Mouse (Mus musculus): ENCODE results near the gene Ndst4. TPM values are rescaled to one million over a fixed set of nuclear protein-coding genes. Genes with fewer than 3 reads are reported as not detected.

Ndst4 gene
- total RNA-seq (2014; fragmentation: Nextera tagmentation) (not detected in 2 replicates), total RNA-seq (2017) (not detected in 2 replicates)

- no peak for ATAC-seq (replicated peaks; ENCODE audit: poor library complexity, severe bottlenecking)
Measured at GRCm38 (mm10) chr3:125403601-125404396, at the start of gene Ndst4. Ndst4 (plus strand) TSS chr3:125404076.

- no peak for ATAC-seq (replicated peaks; ENCODE audit: poor library complexity, severe bottlenecking)
Measured at GRCm38 (mm10) chr3:125397443-125397842, 6.4 kb upstream of the Ndst4 start.

GRCm38 (mm10) chr3:125406456-125406855 lies 2.6 kb downstream of the Ndst4 start:
- no peak for ATAC-seq (replicated peaks; ENCODE audit: poor library complexity, severe bottlenecking)

DNA sequence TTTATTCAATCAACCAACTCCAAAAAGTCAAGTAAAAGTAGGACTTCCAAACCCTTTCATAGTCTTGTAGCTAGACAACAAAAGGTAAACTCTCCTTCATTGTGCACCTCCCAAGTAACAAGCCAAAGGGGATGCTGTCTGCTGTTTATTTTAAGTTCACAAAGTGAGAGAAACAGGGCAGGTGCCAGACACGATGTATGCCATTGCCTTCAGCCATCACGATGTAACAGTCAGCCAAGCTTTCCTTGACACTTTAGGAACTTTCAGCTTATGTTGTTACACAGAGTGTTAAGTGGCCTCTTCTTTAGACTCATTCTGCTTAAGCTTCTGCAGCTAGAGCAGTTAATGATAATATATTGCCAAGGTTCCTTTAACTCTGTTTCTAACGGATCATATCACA lies 3.1 kb downstream of the Ndst4 start:
- ATAC-seq (replicated peaks; ENCODE audit: poor library complexity, severe bottlenecking) = no peak

DNA sequence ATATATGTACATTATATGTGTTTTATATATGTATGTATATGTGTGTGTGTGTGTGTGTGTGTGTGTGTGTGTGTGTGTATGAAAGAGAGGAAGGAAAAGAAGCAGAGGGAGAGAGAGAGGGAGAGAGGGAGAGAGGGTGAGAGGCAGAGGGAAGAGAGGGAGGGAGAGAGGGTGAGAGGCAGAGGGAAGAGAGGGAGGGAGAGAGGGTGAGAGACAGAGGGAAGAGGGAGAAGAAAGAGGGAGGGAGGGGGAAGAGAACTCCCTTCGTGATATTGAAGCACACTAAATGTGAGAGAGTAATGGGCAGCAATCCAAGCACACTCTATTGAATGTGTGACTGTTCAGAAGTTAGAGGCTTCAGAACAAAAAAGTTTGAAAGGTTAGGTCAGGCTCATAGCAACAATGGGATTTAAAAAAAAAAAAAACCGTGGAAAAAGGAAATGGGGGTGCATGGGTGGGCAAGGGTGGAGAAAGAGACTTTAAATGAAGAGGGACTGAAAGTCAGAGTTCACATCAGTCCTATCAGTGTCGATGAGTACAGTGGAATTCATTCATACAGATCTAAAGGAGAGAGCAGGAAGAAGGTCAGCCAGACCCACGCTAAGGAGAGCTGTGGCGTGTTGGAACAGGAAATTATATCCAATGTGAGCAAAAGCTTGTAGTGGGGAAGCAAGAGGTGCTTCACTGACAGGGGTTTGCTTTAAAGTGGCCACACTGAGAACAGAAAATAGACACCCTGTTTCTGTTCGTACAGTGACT lies 63.2 kb downstream of the Ndst4 start:
- no peak for ATAC-seq (replicated peaks; ENCODE audit: poor library complexity, severe bottlenecking)

- no peak for ATAC-seq (replicated peaks; ENCODE audit: poor library complexity, severe bottlenecking)
Measured at GRCm38 (mm10) chr3:125510102-125510501, 106.2 kb downstream of the Ndst4 start.

DNA sequence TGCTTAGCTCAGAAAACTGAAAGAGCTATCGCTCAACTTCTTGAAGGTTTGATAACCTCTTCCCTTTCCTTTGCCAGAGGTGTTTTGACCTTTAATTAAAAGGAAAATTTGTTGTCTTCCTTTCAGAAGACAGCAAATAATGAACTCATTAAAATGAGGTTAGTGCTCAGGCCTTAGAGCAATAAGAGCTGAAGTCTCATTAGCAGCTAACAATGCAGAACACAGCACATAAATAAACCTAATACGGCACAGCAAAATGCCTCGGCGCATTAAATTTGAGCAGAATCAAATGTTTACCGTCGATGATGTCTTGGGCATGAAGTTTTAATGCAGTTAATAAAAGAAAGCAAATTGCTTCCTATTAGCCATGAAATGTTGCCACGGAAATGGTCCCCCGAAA lies 129.5 kb downstream of the Ndst4 start:
- ATAC-seq (replicated peaks; ENCODE audit: poor library complexity, severe bottlenecking) = no peak

GRCm38 (mm10) chr3:125570602-125571001 lies 166.7 kb downstream of the Ndst4 start:
- ATAC-seq (replicated peaks; ENCODE audit: poor library complexity, severe bottlenecking) = no peak

DNA sequence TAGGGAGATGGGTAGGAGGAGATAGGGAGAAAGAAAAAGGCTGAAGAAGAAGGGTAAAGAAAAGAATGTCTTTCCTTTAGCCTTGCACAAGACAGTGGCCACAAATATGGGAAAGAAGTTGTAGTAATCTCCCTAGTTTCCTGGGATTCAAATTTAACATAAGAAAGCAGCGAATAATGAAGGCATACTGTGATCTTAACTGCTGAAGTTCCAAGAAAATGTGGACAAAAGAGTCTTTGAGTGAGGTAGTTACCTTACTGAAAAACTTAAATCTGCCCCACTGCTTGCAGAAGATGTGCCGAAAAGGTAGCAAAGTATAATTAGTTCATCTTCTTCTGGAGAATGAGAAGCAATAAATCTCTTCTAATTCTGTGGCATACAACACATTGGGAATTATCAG lies 228.4 kb downstream of the Ndst4 start:
- no peak for ATAC-seq (replicated peaks; ENCODE audit: poor library complexity, severe bottlenecking)

DNA sequence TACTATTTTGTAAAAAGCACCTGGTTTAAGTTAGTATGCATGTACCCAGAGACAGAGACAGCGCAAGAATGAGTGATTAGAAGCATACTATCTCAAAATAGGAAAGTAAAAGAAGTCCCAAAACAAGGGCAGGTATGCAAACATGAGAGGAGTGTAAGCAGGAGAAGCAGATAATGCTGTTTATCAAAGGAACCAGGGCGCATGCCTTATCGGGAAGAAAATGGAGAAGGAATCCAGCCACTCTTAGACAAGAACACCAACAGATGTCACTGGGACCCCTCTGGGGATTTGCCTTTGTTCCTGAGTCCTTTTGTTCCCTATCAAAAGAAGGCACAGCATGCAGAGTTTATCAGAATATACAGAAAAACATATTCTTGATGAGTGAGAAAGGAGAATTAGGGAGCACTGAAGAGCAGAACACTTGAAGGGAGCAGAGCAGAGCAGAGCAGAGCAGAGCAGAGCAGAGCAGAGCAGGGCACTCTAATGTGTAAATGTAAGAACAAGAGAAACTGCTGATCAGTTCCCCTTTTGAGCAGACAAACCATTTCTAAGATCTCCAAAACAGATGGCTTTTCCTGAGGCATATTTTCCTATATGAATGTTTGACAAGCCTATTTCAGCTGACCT lies 251.2 kb downstream of the Ndst4 start:
- no peak for ATAC-seq (replicated peaks; ENCODE audit: poor library complexity, severe bottlenecking)

DNA sequence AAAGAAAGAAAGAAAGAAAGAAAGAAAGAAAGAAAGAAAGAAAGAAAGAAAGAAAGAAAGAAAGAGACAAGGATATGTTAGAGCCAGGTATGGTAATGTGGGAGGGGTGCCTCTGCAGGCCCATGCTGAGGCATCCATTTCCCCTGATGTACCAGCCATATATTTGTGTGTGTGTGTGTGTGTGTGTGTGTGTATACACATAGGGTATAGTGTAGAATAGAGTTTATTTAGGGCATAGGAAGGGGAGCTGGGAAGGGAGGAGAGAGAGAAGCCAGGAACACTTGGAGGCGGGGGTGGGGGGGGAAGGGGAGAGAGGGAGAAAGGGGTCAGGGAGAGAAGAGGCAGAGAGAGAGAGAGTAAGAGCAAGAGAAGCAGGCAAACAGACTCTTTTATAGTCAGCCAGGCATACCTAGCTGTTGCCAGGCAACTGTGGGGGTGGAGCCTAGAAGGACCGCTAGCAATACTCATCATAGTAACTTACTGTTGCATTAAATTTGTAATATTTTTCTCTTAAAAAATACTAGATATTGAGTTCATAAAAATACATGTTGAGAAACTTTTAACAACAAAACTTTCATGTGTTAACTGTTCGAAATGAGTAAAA lies 256.3 kb downstream of the Ndst4 start:
- ATAC-seq (replicated peaks; ENCODE audit: poor library complexity, severe bottlenecking) = no peak

- no peak for ATAC-seq (replicated peaks; ENCODE audit: poor library complexity, severe bottlenecking)
Measured at GRCm38 (mm10) chr3:125660884-125661532, 257.1 kb downstream of the Ndst4 start.

- ATAC-seq (replicated peaks; ENCODE audit: poor library complexity, severe bottlenecking) = no peak
Measured at GRCm38 (mm10) chr3:125673997-125674794, 270.3 kb downstream of the Ndst4 start.

- no peak for ATAC-seq (replicated peaks; ENCODE audit: poor library complexity, severe bottlenecking)
Measured at GRCm38 (mm10) chr3:125675211-125675896, 271.5 kb downstream of the Ndst4 start.

DNA sequence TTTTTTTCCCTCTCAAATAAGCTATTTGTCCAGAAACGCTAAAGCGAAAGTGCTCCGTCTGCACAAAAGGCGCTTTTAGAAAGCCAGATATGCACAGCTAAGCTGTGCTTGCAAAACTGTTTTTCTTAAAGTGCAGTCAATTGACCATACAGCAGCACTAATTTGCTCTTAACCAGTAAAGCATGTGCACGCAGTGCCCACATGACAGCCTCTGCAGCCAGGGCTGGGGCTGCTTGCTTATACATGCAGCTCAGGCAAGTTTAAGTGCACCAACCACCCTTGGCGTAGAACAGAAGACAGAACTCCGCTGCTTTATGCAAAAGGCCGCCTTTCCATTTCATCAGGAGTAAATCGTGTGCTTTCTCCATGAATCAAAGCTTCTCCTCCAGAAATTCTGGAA lies 275.0 kb downstream of the Ndst4 start:
- no peak for ATAC-seq (replicated peaks; ENCODE audit: poor library complexity, severe bottlenecking)

DNA sequence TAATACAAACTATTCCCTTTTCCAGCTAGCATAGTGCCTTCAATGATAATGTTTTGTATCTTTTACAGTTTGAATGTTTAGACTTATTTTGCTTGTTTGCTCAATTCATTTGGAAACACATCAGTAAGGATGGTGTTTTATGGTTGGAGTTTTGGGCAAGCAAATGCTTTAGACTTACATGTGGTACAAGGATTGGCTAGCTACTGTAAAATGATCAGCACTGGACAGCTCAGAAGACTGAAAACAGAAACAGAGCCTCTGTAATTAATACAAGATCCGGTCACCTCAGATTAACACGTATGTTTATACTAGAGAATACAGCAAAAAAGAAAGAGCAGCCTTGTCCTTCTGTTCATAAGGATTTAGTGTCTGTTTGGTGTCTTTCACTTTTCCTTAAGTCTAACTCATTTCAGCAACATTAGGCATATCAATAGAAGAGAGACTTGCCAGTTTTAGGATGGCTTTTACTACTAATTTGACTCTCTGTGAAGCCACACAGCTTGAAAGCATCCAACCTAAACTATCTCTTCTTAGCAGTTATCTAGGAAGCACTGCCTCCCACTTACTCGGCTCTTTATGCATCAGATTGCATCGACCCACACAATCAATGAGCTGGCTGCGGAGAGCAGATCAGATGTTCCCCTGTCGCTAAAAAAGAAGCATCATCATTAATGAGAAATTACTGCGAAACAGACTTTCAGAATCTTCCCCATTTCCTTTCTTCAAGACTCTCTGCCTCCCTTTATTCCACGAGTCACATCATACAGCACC lies 279.8 kb downstream of the Ndst4 start:
- ATAC-seq (replicated peaks; ENCODE audit: poor library complexity, severe bottlenecking) = no peak

DNA sequence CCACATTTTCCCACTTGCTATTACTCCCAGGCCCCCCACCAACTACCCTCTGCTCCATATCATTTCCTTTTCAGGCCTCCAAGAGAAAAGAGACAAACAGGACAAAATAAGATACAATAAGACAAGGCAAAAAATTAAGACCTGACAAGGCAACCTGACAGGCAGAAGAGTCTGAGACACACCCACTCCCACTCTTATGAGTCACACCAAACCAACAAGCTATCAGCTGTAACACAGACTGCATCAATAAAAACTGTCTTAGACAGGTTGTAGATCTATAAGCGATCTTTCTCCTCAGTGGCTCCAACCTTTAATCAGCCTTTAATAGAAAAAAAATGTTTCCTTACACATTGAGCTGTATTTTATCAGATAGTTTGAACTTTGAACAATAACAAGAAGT lies 280.7 kb downstream of the Ndst4 start:
- ATAC-seq (replicated peaks; ENCODE audit: poor library complexity, severe bottlenecking) = no peak

DNA sequence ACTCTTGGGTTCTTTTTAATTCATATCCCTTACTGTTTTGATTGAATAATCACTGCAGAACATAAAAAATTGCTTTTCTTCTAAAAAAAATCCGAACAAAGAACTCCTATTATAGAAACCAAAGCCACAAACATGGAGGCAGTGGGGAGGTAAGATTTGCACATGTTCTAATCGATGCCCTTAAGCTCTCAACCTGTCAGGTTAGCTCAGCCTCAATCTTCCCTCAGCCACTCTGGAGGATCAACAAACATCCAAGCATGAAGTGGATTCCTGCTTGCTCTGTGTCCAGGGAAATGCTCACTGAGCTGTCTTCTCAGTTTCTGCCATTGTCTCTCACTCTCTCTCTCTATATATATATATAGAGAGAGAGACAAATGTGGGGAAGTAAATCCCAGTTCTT lies 283.7 kb downstream of the Ndst4 start:
- no peak for ATAC-seq (replicated peaks; ENCODE audit: poor library complexity, severe bottlenecking)
